8 mouse cellular contexts compared by ENCODE assay signal in genomic region chr19:12005376-12006360, GRCm38 (mm10). TPM values are rescaled to one million over a fixed set of nuclear protein-coding genes. Genes with fewer than 3 reads are reported as not detected.
DNase-seq lines count a peak whose midpoint lies in the region; ATAC-seq and TF ChIP-seq lines count a peak whose summit lies in the region.

No protein-coding gene starts in this region.

- WGBS in intestine, postnatal 0 days, result under 1% methylated on average over 41 of the region's 41 CpGs
- WGBS in midbrain, embryonic 10.5 days, result under 1% methylated on average over 41 of the region's 41 CpGs

- H3K4me3 ChIP-seq in intestine, postnatal 0 days (ENCODE audit: low read depth, low read length), result peak overlapping the region; percentile 75
- H3K4me3 ChIP-seq in midbrain, embryonic 10.5 days, result peak overlapping the region; percentile 67

- no peak for TF ChIP-seq CTCF in intestine, postnatal 0 days (IDR thresholded peaks at IDR 0.05; ENCODE audit: low read depth)

- no peaks in the 10 kb centered on the region for H3K9me3 ChIP-seq in intestine, postnatal 0 days (ENCODE audit: control insufficient read depth)
- H3K9me3 ChIP-seq in midbrain, embryonic 10.5 days (replicated peaks), result no peaks in the 10 kb centered on the region

- peak; percentile 53 for ATAC-seq in intestine, postnatal 0 days

- no peaks in the 10 kb centered on the region for H3K36me3 ChIP-seq in intestine, postnatal 0 days (ENCODE audit: control insufficient read depth, insufficient read depth)
- H3K36me3 ChIP-seq in midbrain, embryonic 10.5 days, result no peaks in the 10 kb centered on the region

- H3K4me1 ChIP-seq in intestine, postnatal 0 days (replicated peaks; ENCODE audit: control insufficient read depth, insufficient read depth, low read length), result no peaks in the 10 kb centered on the region
- H3K4me1 ChIP-seq in midbrain, embryonic 10.5 days, result peaks cover 33% of the 10 kb centered on the region

- no peaks in the 10 kb centered on the region for H3K27me3 ChIP-seq in intestine, postnatal 0 days (replicated peaks; ENCODE audit: control insufficient read depth, insufficient read depth, low read length)
- no peaks in the 10 kb centered on the region; the same call in 1 of the 2 replicates for H3K27me3 ChIP-seq in midbrain, embryonic 10.5 days (ENCODE audit: low read depth, poor library complexity, severe bottlenecking)

- peak; percentile 84 for DNase-seq in adrenal gland, adult 8-10 months
- peak; percentile 97 for DNase-seq in embryo, embryonic 9.5 days (ENCODE audit: extremely low spot score)
- DNase-seq in gastrocnemius, postnatal 4 days (ENCODE audit: low spot score in 2 of 2), result peak; percentile 66 to 79
- DNase-seq in left cerebral cortex, postnatal 36 days (ENCODE audit: low spot score in 2 of 2), result peak; percentile 82 to 90
- peak; percentile 91 for DNase-seq in midbrain, embryonic 10.5 days (ENCODE audit: low spot score)
- DNase-seq in right cerebral cortex, postnatal 36 days (ENCODE audit: low spot score in 2 of 2), result peak; percentile 68 to 85
- peak; percentile 72 to 81 for DNase-seq in urinary bladder, postnatal 4 days (ENCODE audit: low spot score in 2 of 2)

- intact Hi-C loops in left cerebral cortex, postnatal 36 days (cut with DNase I), result loop anchor here (5.0 to 10.0 kb wide), 4 partner anchors 38 to 589 kb away; partner anchors contain the start of genes Dtx4, Gm4952, Mrpl16 and Osbp

- peak overlapping the region; percentile 61 for H3K4me2 ChIP-seq in intestine, postnatal 0 days (replicated peaks; ENCODE audit: low read depth)

- H3K9ac ChIP-seq in intestine, postnatal 0 days (ENCODE audit: low read depth, low read length), result peak overlapping the region; percentile 54

- peak overlapping the region; percentile 92 for H3K27ac ChIP-seq in intestine, postnatal 0 days (ENCODE audit: low read depth, low read length)
- peak overlapping the region; percentile 75 for H3K27ac ChIP-seq in midbrain, embryonic 10.5 days (replicated peaks)

RNA-seq across cellular contexts. Expression of gene Olfr1423, which starts 35.4 kb away (rescaled TPM):
- total RNA-seq in adrenal gland, adult 8-10 months (2022), result not detected
- total RNA-seq in gastrocnemius, postnatal 4 days (2021), result not detected
- not detected in 2 replicates for polyA plus RNA-seq in intestine, postnatal 0 days (2015; fragmentation: Nextera tagmentation; extraction: Ambion mirVana)
- total RNA-seq in left cerebral cortex, postnatal 36 days (2021), result not detected
- polyA plus RNA-seq in midbrain, embryonic 10.5 days (2016; fragmentation: Nextera tagmentation; extraction: Ambion mirVana), result 0.02 TPM in 1 of 2 replicates, not detected in the other

RNA-seq across cellular contexts. Expression of gene Osbp, which starts 39.9 kb away (rescaled TPM):
- 100 to 1,000 TPM in 2 of 4 experiments, 10 to 100 TPM in 2; 96.8 to 109 (median 102) TPM for total RNA-seq in adrenal gland, adult 8-10 months (2022)
- total RNA-seq in gastrocnemius, postnatal 4 days (2021), result 10 to 100 TPM; 80.6 to 85.0 TPM
- polyA plus RNA-seq in intestine, postnatal 0 days (2015; fragmentation: Nextera tagmentation; extraction: Ambion mirVana), result 6.2 and 6.9 TPM in 2 replicates
- total RNA-seq in left cerebral cortex, postnatal 36 days (2021), result 10 to 100 TPM; 55.5 to 59.1 TPM
- polyA plus RNA-seq in midbrain, embryonic 10.5 days (2016; fragmentation: Nextera tagmentation; extraction: Ambion mirVana), result 2.7 and 2.9 TPM in 2 replicates

RNA-seq across cellular contexts. Expression of gene Olfr1424, which starts 56.8 kb away (rescaled TPM):
- total RNA-seq in adrenal gland, adult 8-10 months (2022), result not detected
- total RNA-seq in gastrocnemius, postnatal 4 days (2021), result not detected
- not detected in 2 replicates for polyA plus RNA-seq in intestine, postnatal 0 days (2015; fragmentation: Nextera tagmentation; extraction: Ambion mirVana)
- total RNA-seq in left cerebral cortex, postnatal 36 days (2021), result not detected
- not detected in 2 replicates for polyA plus RNA-seq in midbrain, embryonic 10.5 days (2016; fragmentation: Nextera tagmentation; extraction: Ambion mirVana)

Comparison
In these comparisons a context has a peak if more than half of its experiments do, and no peak if none do; other contexts are left out.
1. Peak in every context shown above with its lines: DNase-seq, ATAC-seq, H3K4me3 ChIP-seq and H3K27ac ChIP-seq.